Mouse (Mus musculus) CH12.LX (cell line): ENCODE data around the gene St6galnac1. TPM values are rescaled to one million over a fixed set of nuclear protein-coding genes. Genes with fewer than 3 reads are reported as not detected.
A peak's percentile ranks its signal among the peaks of the same experiment; 100 is the strongest.
"Not testable (repeated sequence)": the region's sequence is repeated elsewhere in the genome, so short reads cannot be mapped to it uniquely, and the experiment has no call there.

Experiments used
- DNase-seq: peaks from one replicate; pipeline ENCODE4 v3.0.0-alpha.2; 2013; ENCODE audit errors: extremely low read depth
- H3K27ac ChIP-seq: 2 replicates; pipeline ENCODE4 v1.5.1; 2012; ENCODE audit warnings: low read depth, mild to moderate bottlenecking, control low read depth, moderate library complexity; ENCODE audit not compliant: insufficient read depth
- H3K27me3 ChIP-seq: replicated peaks from 2 replicates; pipeline ENCODE3; 2012; ENCODE audit warnings: inconsistent platforms
- H3K36me3 ChIP-seq, 2 experiments: replicated peaks in 1 of 2; 2 replicates each; pipeline versions ENCODE3 to v1.6.1; 2012; ENCODE audit warnings: inconsistent platforms in 1 of 2, low read length in 1 of 2, mild to moderate bottlenecking in 1 of 2, mixed read lengths in 1 of 2, moderate library complexity in 1 of 2; ENCODE audit not compliant: control insufficient read depth in 1 of 2, insufficient read depth in 1 of 2
- H3K4me1 ChIP-seq, 2 experiments: 2 replicates each; pipeline ENCODE4 v1.6.1; 2012; ENCODE audit warnings: inconsistent platforms in 1 of 2, moderate library complexity in 1 of 2; ENCODE audit not compliant: insufficient read depth in 2 of 2, control insufficient read depth in 1 of 2
- H3K4me2 ChIP-seq: 2 replicates; pipeline ENCODE4 v1.6.1; 2012; ENCODE audit warnings: low read depth, mild to moderate bottlenecking, control low read depth; ENCODE audit not compliant: poor library complexity, insufficient read depth, severe bottlenecking
- H3K4me3 ChIP-seq, 3 experiments: fragments of 150-350 bp in 1 of 3; sonication (generic) in 1 of 3; replicated peaks in 1 of 3; 2 replicates each; pipeline versions ENCODE3 to v1.5.1; 2011 to 2012; ENCODE audit warnings: low read depth in 2 of 3, low read length in 2 of 3, mild to moderate bottlenecking in 2 of 3, moderate library complexity in 2 of 3, control low read depth in 1 of 3, improper control_type of control experiment in 1 of 3, inconsistent platforms in 1 of 3, mixed read lengths in 1 of 3; ENCODE audit not compliant: poor library complexity in 1 of 3
- H3K79me2 ChIP-seq: replicated peaks from 2 replicates; pipeline ENCODE4 v1.6.1; 2012; ENCODE audit warnings: mild to moderate bottlenecking, moderate library complexity; ENCODE audit not compliant: control insufficient read depth, poor library complexity, insufficient read depth, severe bottlenecking; ENCODE audit errors: extremely low read depth
- H3K9ac ChIP-seq: 2 replicates; pipeline ENCODE4 v1.6.1; 2012; ENCODE audit warnings: low read depth, mild to moderate bottlenecking, control low read depth, moderate library complexity; ENCODE audit not compliant: insufficient read depth
- H3K9me3 ChIP-seq: replicated peaks from 2 replicates; pipeline ENCODE3; 2012; ENCODE audit warnings: low read length, inconsistent platforms, mixed read lengths
- CHD1 ChIP-seq: IDR thresholded peaks from 2 replicates; pipeline ENCODE4 v1.6.1; 2012; ENCODE audit warnings: low read depth, low read length, improper control_type of control experiment, inconsistent platforms
- IRF4 ChIP-seq: IDR thresholded peaks from 2 replicates; pipeline ENCODE4 v1.6.1; 2014; ENCODE audit warnings: low read depth, mild to moderate bottlenecking, inconsistent platforms, low read length, improper control_type of control experiment
- JUND ChIP-seq: conservative IDR thresholded peaks from 2 replicates; pipeline ENCODE4 v1.6.1; 2011; ENCODE audit warnings: low read depth, low read length, improper control_type of control experiment
- MAFK ChIP-seq: IDR thresholded peaks from 2 replicates; pipeline ENCODE4 v1.6.1; 2011; ENCODE audit warnings: low read length, improper control_type of control experiment; ENCODE audit not compliant: insufficient replicate concordance
- MAX ChIP-seq: IDR thresholded peaks from 2 replicates; pipeline ENCODE4 v1.6.1; 2011; ENCODE audit warnings: low read length, improper control_type of control experiment
- MXI1 ChIP-seq: IDR thresholded peaks from 2 replicates; pipeline ENCODE4 v1.6.1; 2011; ENCODE audit warnings: mild to moderate bottlenecking, low read depth, low read length, improper control_type of control experiment
- PAX5 ChIP-seq: IDR thresholded peaks from 2 replicates; pipeline ENCODE4 v1.6.1; 2012; ENCODE audit warnings: low read length, inconsistent platforms, mixed read lengths
- POLR2AphosphoS2 ChIP-seq: IDR thresholded peaks from 2 replicates; pipeline ENCODE4 v1.6.1; 2011; ENCODE audit warnings: low read depth, low read length, improper control_type of control experiment
- USF2 ChIP-seq: conservative IDR thresholded peaks from 2 replicates; pipeline ENCODE4 v1.6.1; 2011; ENCODE audit warnings: low read depth, low read length, improper control_type of control experiment
- dilution Hi-C: fragments of 300-500 bp; cut with MboI; formaldehyde crosslinking; loops from 2 replicates; pipeline ENCODE4 v1.14.3; 2020; ENCODE audit warnings: low sequenced_read_pairs; ENCODE audit not compliant: extremely low pct_unique_long_range_greater_than_20kb, extremely low pct_ligation_motif_present
- in situ Hi-C: fragments of 300-500 bp; cut with MboI; formaldehyde crosslinking; loops from 3 replicates; pipeline ENCODE4 v1.14.3; 2019; ENCODE audit warnings: low sequenced_read_pairs, low pct_ligation_motif_present, low pct_unique_long_range_greater_than_20kb, mixed read lengths
- polyA plus RNA-seq: library from polyadenylated mRNA; unstranded; fragments of >175 nt; gene quantifications from 2 replicates; pipeline ENCODE4 v1.2.1, GENCODE M21; 2012; ENCODE audit warnings: low read depth; ENCODE audit not compliant: insufficient read length
- total RNA-seq, 2 experiments: library from RNA; depleted of rRNA; stranded (reverse); fragments of 300-350 nt in 1 of 2; fragments of >200 nt in 1 of 2; gene quantifications; 2 replicates each; pipeline ENCODE4 v1.2.3; 2012 to 2014

Gene St6galnac1
- total and polyA plus RNA-seq, 3 experiments, result not detected

DNA sequence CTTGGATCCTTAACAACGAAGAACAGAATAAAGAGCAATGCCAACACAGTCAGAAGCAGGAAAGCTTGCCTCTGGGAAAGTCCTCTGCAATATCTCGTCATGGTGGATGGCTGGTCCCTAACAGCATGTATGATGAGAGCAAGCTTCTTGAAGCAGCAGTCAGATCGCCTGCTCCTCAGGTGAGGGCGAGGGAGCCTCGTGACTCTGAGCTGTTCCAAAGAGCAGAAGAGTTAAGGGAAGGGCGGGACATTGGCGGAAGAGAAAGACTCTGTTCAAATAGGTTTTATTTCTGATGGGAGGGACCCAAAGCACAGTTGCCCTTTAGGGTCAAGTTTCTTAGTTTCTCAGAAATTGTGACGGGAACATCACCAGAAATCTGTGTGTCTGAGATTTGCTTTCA, 25.6 kb downstream of the St6galnac1 start:
- dilution Hi-C loops (no loop called here), in situ Hi-C loops (no loop called here)
- H3K9me3 ChIP-seq, result no peaks in the 10 kb centered on the region
- H3K9ac ChIP-seq, result no peak overlapping the region
- no peaks in the 10 kb centered on the region for H3K36me3 ChIP-seq
- H3K79me2 ChIP-seq, result no peaks in the 10 kb centered on the region
- H3K4me1 ChIP-seq, result peaks cover 4 to 8% of the 10 kb centered on the region in 2 experiments; a peak in 2 of 4 replicates
- no peak overlapping the region for H3K4me2 ChIP-seq
- H3K27me3 ChIP-seq, result peaks cover 5% of the 10 kb centered on the region
- no peak for DNase-seq
- H3K27ac ChIP-seq, result no peak overlapping the region
- H3K4me3 ChIP-seq, result no peak overlapping the region
- no peak for TF ChIP-seq POLR2AphosphoS2
- TF ChIP-seq MXI1, result no peak
- no peak for TF ChIP-seq CHD1
- no peak for TF ChIP-seq MAFK
- TF ChIP-seq USF2, result no peak
- TF ChIP-seq PAX5, result no peak
- TF ChIP-seq IRF4, result no peak
- no peak for TF ChIP-seq MAX
- TF ChIP-seq JUND, result no peak

DNA sequence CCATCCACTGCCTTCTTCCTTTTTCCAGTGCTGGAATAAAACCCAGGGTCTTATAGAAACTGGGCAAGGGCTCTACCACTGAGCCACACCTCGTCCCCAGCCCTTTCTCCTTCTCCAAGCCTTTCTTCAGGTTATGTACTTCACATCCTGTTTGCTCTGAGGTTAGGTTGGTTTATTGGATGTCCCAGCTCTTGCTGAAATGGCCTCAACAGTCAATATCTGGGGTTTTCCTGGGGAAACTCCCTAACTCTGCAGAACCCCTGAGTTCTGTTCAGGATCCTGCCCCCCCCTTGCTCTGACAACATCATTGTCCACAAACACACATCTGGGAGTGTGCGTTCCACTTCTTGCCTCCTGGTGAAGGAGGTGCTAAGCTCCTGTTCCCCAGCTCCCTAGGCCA, 26.6 kb downstream of the St6galnac1 start:
- not testable (repeated sequence) for H3K9me3 ChIP-seq, H3K27me3 ChIP-seq

DNA sequence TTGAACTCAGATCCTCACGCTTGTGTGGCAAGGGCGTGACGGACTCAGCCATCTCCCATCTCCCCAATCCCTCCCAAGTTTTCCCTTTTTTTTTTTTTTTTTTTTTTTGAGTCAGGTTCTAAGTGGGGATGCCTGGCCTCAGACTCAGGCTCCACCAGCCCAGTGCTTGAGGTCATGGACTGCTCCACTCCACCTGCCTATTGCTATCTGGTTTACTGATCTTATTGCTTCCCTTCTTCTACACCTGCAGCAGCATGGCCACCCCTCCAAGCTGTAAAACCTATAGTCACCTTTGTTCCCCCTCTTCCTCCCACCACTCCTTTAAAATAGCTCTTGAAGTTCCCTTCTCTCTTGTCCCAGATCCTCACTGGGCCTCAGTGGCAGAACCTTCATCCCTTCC, 28.5 kb downstream of the St6galnac1 start:
- H3K79me2 ChIP-seq, dilution Hi-C loops, DNase-seq: not testable (repeated sequence)

More for the DNA sequence above, 26.6 kb downstream of the St6galnac1 start:
- H3K36me3 ChIP-seq, H3K4me1 ChIP-seq, DNase-seq, H3K4me2 ChIP-seq, H3K9ac ChIP-seq, in situ Hi-C loops, H3K27ac ChIP-seq, dilution Hi-C loops, H3K79me2 ChIP-seq, H3K4me3 ChIP-seq: not testable (repeated sequence)

DNA sequence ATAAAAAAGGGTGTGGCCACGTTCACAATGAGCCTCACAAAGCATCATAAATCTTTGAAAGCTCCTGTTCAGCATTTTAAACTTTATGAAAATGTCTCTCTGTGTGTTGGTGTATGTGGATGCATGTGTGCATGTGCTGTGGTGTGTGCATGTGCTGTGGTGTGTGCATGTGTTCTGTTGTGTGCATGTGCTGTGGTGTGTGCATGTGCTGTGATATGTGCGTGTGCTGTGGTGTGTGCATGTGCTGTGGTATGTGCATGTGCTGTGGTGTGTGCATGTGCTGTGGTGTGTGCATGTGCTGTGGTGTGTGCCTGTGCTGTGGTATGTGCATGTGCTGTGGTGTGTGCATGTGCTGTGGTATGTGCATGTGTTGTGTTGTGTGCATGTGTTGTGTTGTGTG, 29.9 kb downstream of the St6galnac1 start:
- in situ Hi-C loops, H3K4me2 ChIP-seq, DNase-seq, H3K27me3 ChIP-seq, dilution Hi-C loops, H3K4me1 ChIP-seq, H3K9ac ChIP-seq, H3K79me2 ChIP-seq, H3K9me3 ChIP-seq, H3K27ac ChIP-seq, H3K36me3 ChIP-seq: not testable (repeated sequence)
- H3K4me3 ChIP-seq, result peak overlapping the region in 1 of 3 experiments; percentile 21

More for the DNA sequence above, 28.5 kb downstream of the St6galnac1 start:
- H3K27ac ChIP-seq, H3K4me1 ChIP-seq, H3K4me2 ChIP-seq, H3K36me3 ChIP-seq, in situ Hi-C loops, H3K9me3 ChIP-seq, H3K9ac ChIP-seq, H3K4me3 ChIP-seq, H3K27me3 ChIP-seq: not testable (repeated sequence)
